Mouse (Mus musculus) hindbrain, postnatal 0 days (tissue): ENCODE measurements around the gene Srp68. TPM values are rescaled to one million over a fixed set of nuclear protein-coding genes. Genes with fewer than 3 reads are reported as not detected.

ENCODE experiments used
- ATAC-seq: fragments of 200-750 bp; cut with Nextera tagmentation; 2 replicates; pipeline ENCODE4 v1.8.0; 2017; ENCODE audit warnings: mild to moderate bottlenecking, moderate TSS enrichment, moderate library complexity
- DNase-seq: peaks from one replicate; pipeline ENCODE4 v3.0.0-alpha.2; 2015; ENCODE audit warnings: low spot score
- H3K27ac ChIP-seq: fragments of 300-500 bp; sonication (generic); 2 replicates; pipeline ENCODE4 v1.5.1; 2014; ENCODE audit warnings: mild to moderate bottlenecking
- H3K27me3 ChIP-seq: fragments of 300-500 bp; sonication (generic); 2 replicates; pipeline ENCODE4 v1.6.1; 2014; ENCODE audit warnings: low read length, mixed read lengths; ENCODE audit not compliant: insufficient read depth
- H3K36me3 ChIP-seq: fragments of 300-500 bp; sonication (generic); 2 replicates; pipeline ENCODE4 v1.6.1; 2014; ENCODE audit warnings: low read length, mixed read lengths; ENCODE audit not compliant: insufficient read depth
- H3K4me1 ChIP-seq: fragments of 300-500 bp; sonication (generic); 2 replicates; pipeline ENCODE4 v1.6.1; 2014; ENCODE audit warnings: antibody characterized with exemption, low read length, mixed read lengths; ENCODE audit not compliant: insufficient read depth
- H3K4me2 ChIP-seq: fragments of 300-500 bp; sonication (generic); 2 replicates; pipeline ENCODE4 v1.6.1; 2014; ENCODE audit warnings: low read depth, mild to moderate bottlenecking, low read length, moderate library complexity, mixed read lengths
- H3K4me3 ChIP-seq: fragments of 300-500 bp; sonication (generic); 2 replicates; pipeline ENCODE4 v1.5.1; 2014; ENCODE audit warnings: low read length
- H3K9ac ChIP-seq: fragments of 300-500 bp; sonication (generic); replicated peaks from 2 replicates; pipeline ENCODE4 v1.6.1; 2014; ENCODE audit warnings: mild to moderate bottlenecking, low read length, moderate library complexity, mixed read lengths
- H3K9me3 ChIP-seq: fragments of 300-500 bp; sonication (generic); 2 replicates; pipeline ENCODE4 v1.6.1; 2016; ENCODE audit warnings: low read length, mixed read lengths
- CTCF ChIP-seq: IDR thresholded peaks from 2 replicates; pipeline ENCODE4 v1.5.1; 2016; ENCODE audit warnings: antibody characterized with exemption, control low read depth, low read depth
- WGBS: fragments of 180-500 bp; shearing (Covaris S2); extraction: QIAGEN DNeasy Blood & Tissue Kit; methylation state at CpG from one replicate; pipeline ENCODE4 v1.1.7; 2014; 5-methylcytosine and 5-hydroxymethylcytosine counted together
- polyA plus RNA-seq: library from polyadenylated mRNA; unstranded; fragments of >200 nt; fragmentation: Nextera tagmentation; extraction: Ambion mirVana; gene quantifications from 2 replicates; pipeline ENCODE4 v1.2.1, GENCODE M21; 2015
- total RNA-seq: library from RNA; depleted of rRNA; stranded (reverse); fragments of >200 nt; gene quantifications from 2 replicates; pipeline ENCODE4 v1.2.3, GENCODE M21; 2014

Srp68 gene
- total and polyA plus RNA-seq, 2 experiments from 2014 or later, result 22.5 to 50.4 TPM

DNA sequence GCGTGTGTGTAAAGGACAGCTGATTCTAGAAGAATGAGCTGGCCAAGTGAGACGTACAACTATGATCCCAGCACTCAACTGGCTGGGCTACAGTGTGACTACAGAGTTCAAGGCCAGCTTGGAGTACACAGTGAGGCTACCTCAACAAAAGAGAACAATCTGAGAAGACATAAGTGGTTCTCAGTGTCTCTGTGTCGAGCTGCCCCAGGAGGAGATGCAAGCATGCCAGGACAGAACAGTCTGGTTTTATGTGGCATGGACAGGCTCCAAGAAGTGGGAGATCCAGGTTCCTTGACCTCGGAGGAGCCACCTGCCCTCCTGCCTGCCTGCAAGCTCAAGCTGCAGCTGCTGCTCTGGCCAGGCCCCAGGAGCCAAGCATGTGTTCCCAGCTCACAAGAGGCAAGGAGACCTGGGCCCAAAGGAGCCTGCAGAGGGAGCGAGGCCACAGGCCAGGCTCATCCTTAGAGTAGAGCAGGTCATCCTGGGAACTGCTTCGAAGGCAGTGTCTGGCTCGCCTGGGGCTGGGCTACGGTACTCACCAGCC lies 22.2 kb upstream of the Srp68 start:
- Histone ChIP-seq H3K36me3 (peaks cover 50% of the 10 kb centered on the region; the same call in 1 of the 2 replicates), H3K4me3 (no peak overlapping the region), H3K27ac (no peak overlapping the region), H3K4me1 (no peaks in the 10 kb centered on the region), H3K9ac (no peak overlapping the region), H3K27me3 (no peaks in the 10 kb centered on the region), H3K4me2 (no peak overlapping the region), H3K9me3 (no peaks in the 10 kb centered on the region)
- ATAC-seq (no peak), DNase-seq (no peak)
- 83% methylated on average over 8 of the region's 8 CpGs for WGBS
- TF ChIP-seq CTCF, result no peak

DNA sequence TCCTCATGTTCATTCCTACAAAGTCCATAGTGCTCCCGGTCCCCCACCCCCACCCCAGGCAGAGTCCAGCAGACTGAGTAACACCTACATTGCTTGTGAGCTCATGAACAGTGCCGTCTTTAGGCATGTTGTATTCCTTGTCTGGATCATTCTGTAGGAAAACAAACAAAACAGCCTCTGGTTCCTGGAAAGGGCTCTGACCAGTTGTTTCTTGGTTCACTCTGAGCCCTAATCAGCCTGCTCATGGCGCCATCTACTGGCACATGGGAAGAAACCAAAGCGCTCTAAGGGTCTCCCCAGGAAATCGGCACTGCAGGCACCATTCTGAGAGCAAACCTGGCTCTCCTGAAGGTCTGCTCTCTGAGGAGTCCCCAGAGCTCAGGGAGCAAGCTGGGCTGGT lies 20.3 kb upstream of the Srp68 start:
- Histone ChIP-seq H3K9ac (no peak overlapping the region), H3K4me2 (no peak overlapping the region), H3K4me1 (no peaks in the 10 kb centered on the region), H3K36me3 (peaks cover 53% of the 10 kb centered on the region), H3K9me3 (no peaks in the 10 kb centered on the region), H3K4me3 (no peak overlapping the region), H3K27ac (no peak overlapping the region), H3K27me3 (no peaks in the 10 kb centered on the region)
- 33% methylated on average over 5 of the region's 5 CpGs for WGBS
- TF ChIP-seq CTCF, result peak; percentile 86
- peak; percentile 87 for DNase-seq
- ATAC-seq, result peak; percentile 61; the same call in 1 of the 2 replicates

DNA sequence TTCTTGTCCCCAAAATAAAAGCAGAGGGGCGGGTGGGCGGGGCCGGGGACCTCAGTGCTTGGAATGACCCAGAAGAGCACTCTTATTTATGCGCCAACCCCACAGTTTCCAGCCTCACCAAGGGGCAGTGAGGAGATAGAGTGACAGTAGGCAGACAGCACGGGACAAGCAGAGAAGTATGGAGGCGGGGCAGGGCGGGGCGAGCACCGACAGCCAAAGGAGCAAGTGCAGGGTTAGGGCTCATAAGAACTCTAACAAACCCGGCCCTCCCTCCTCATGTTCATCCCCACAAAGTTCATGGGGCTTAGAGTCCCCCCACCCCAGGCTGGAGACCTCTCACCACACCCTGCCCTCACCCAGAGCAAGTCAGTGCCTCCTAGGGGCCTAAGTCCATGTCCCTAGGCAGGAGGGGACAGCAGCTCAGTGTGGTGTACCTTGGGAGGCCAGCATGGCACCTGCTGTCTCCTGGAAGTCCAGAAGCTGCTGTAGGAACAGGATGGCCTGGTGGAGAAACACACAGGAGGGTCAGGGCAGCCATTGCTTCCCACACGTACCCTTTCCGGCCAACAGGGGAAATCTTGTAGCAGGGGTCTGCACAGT lies 19.6 kb upstream of the Srp68 start:
- no peak overlapping the region for H3K27ac ChIP-seq
- no peaks in the 10 kb centered on the region for H3K9me3 ChIP-seq
- H3K4me1 ChIP-seq, result no peaks in the 10 kb centered on the region
- no peak overlapping the region for H3K4me2 ChIP-seq
- H3K27me3 ChIP-seq, result no peaks in the 10 kb centered on the region
- no peak overlapping the region for H3K9ac ChIP-seq
- peaks cover 54% of the 10 kb centered on the region for H3K36me3 ChIP-seq
- ATAC-seq (no peak), DNase-seq (no peak)
- H3K4me3 ChIP-seq, result no peak overlapping the region
- 80% methylated on average over 12 of the region's 12 CpGs for WGBS
- no peak for TF ChIP-seq CTCF

DNA sequence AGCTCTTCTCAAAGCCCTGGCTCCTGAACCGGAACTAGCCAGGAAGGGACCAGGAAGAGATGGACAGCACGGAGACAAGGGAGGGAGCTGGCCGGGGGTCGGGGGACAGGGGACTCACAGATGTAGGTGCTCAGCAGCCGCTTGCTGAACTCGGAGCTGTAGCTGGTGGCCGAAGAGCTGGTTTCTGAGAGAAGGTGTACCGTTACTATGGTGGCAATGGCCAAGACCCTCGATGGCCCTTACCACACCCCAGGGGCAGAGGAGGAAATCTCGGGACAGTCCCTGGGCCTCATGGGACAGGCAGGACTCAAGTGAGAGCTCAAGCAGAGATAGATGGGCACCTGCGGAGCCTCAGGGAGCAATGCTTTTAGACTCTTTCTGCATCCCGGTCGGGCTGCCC lies 18.4 kb upstream of the Srp68 start:
- Histone ChIP-seq H3K9me3 (no peaks in the 10 kb centered on the region), H3K27me3 (no peaks in the 10 kb centered on the region), H3K27ac (no peak overlapping the region), H3K4me1 (no peaks in the 10 kb centered on the region), H3K9ac (no peak overlapping the region), H3K4me3 (no peak overlapping the region), H3K4me2 (no peak overlapping the region), H3K36me3 (peaks cover 66% of the 10 kb centered on the region)
- no peak for DNase-seq
- 92% methylated on average over 13 of the region's 13 CpGs for WGBS
- TF ChIP-seq CTCF, result no peak
- ATAC-seq, result no peak

DNA sequence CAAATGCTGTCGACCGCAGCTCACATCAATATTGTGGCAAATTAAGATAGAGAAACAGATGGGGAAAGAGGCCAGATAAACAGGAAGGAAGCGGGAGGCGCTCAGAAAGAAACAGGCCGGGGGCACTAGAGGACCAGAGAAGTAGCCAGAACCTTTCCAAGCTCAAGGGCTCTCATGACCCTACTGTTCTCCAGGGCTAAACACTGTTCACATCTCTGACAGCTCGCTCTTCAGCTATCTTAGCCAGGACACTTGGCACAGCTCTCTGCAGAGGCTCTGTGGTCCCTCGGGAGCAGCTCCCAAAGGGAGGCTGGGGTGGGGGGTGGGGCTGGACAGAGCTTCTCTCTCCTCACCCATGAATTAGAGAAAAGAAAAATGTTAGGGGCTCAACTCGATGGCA lies 16.5 kb upstream of the Srp68 start:
- Histone ChIP-seq H3K4me3 (no peak overlapping the region), H3K9ac (no peak overlapping the region), H3K4me1 (no peaks in the 10 kb centered on the region), H3K27me3 (no peaks in the 10 kb centered on the region), H3K4me2 (no peak overlapping the region), H3K9me3 (no peaks in the 10 kb centered on the region), H3K27ac (no peak overlapping the region), H3K36me3 (peaks cover 66% of the 10 kb centered on the region)
- ATAC-seq, result no peak
- 83% methylated on average over 8 of the region's 8 CpGs for WGBS
- no peak for TF ChIP-seq CTCF
- no peak for DNase-seq

DNA sequence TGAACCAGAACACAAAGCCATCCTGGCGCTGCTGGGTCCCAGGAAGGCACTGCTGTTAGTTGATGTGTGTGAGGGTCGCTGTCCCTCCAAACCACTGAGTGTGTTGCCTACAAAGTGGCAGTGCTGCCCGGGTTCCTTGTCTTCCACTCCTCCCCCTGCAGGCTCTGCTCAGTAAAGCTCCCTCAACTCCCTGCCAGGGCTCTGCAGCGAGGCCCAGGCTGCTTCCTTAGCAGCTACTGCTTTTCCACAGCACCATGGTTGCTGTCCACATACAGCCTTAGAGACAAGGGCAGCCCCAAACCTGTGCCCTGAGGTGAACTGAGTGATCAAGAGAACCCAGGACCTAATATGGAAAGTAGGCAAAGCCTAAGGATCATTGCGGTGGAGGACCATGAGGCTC lies 13.3 kb upstream of the Srp68 start:
- 0 out of 2 replicates have a peak, but pooled peaks have one; percentile 7 for TF ChIP-seq CTCF
- Histone ChIP-seq H3K27me3 (peaks cover 11% of the 10 kb centered on the region), H3K36me3 (peaks cover 44% of the 10 kb centered on the region), H3K4me3 (no peak overlapping the region), H3K27ac (peak overlapping the region; percentile 20; the same call in 1 of the 2 replicates), H3K9ac (no peak overlapping the region), H3K9me3 (no peaks in the 10 kb centered on the region), H3K4me2 (no peak overlapping the region), H3K4me1 (no peaks in the 10 kb centered on the region; the same call in none of the 2 replicates)
- 70% methylated on average over 5 of the region's 5 CpGs for WGBS
- DNase-seq, result no peak
- ATAC-seq, result no peak

DNA sequence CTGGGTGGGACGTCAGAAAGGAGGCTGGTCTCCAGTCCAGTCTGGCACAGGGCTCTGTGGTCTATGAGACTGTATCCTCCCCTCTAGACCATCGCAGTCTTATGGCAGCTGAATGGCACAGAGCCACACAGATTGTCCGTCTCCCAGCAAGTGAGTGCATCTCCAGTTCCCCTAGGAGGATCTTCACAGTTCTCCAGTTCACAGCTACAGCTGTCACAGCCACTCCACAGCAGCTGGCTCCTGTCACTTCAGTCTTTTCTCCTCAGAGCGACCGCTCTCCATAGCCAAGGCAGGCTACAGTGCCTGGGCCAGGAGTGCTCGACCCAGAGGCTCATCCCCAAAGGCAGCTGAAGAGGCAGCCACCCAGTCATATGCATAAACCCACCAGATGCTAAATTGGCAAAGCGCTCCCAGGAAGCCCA lies 11.8 kb upstream of the Srp68 start:
- Histone ChIP-seq H3K27me3 (peaks cover 25% of the 10 kb centered on the region), H3K4me3 (no peak overlapping the region), H3K4me1 (peaks cover 8% of the 10 kb centered on the region), H3K4me2 (no peak overlapping the region), H3K36me3 (peaks cover 32% of the 10 kb centered on the region), H3K9me3 (no peaks in the 10 kb centered on the region), H3K9ac (no peak overlapping the region), H3K27ac (no peak overlapping the region)
- ATAC-seq (peak; percentile 60), DNase-seq (peak; percentile 65)
- 38% methylated on average over 7 of the region's 7 CpGs for WGBS
- TF ChIP-seq CTCF, result no peak
